Mouse (Mus musculus): ENCODE results near the gene 1700016H13Rik.

DNA sequence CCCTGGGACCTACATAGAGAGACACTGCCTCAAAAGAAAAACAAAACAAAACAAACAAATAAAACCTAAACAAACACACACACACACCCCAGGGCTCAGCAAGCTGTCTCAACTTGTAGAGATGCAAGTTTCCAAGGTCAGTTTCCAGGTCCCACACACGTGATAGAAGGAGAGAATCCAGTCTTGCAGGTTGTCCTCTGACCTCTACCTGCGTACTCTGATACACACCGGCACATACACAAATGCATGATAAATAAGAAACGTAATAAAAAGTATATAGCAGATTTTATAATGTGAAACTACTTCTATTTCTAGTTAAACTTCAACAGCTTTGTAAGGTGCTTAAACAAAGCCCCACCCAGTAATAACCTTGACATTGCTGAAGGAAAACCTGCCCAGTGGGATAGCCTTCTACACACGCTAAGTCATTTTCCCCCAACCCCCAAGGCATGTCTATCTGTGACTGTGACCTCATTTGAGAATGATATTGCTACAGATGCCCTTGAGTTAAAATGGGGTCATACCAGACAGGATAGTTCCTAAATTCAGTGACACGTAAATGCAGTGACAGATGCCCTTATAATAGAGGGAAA, 20.6 kb upstream of the 1700016H13Rik start:
- TF ChIP-seq POLR2A (IDR thresholded peaks at IDR 0.05; ENCODE audit: borderline replicate concordance, insufficient read depth, low read length) (no peak), CTCF (IDR thresholded peaks at IDR 0.05; ENCODE audit: borderline replicate concordance, insufficient read depth, low read depth, low read length) (no peak)
